In genomic region chr10:59429448-59430135, GRCm38 (mm10) we compare ENCODE assay signal across 36 mouse cellular contexts. TPM values are rescaled to one million over a fixed set of nuclear protein-coding genes. Genes with fewer than 3 reads are reported as not detected.
A peak's percentile ranks its signal among the peaks of the same experiment; 100 is the strongest.
DNase-seq lines count a peak whose midpoint lies in the region; ATAC-seq and TF ChIP-seq lines count a peak whose summit lies in the region.
"Had no signal": no experiment of that assay in that cellular context is flagged by ENCODE, and none has a peak within 500 bp of the region (broad histone marks: within the 10 kb centered on the region; RNA-seq: fewer than 3 reads in every experiment).

No protein-coding gene starts in this region.

- H3K27me3 ChIP-seq in heart, embryonic 16.5 days (ENCODE audit: control insufficient read depth, insufficient read depth, low read length), result no peaks in the 10 kb centered on the region
- H3K27me3 ChIP-seq in megakaryocyte, embryonic 14.5 days (replicated peaks), result no peaks in the 10 kb centered on the region
- no peaks in the 10 kb centered on the region for H3K27me3 ChIP-seq in myocyte (ENCODE audit: control insufficient read depth, insufficient read depth, insufficient read length)
- H3K27me3 ChIP-seq: CH12.LX; heart, embryonic 15.5 days; hindbrain, embryonic 13.5 days; limb, embryonic 12.5 days; liver, embryonic 15.5 days; midbrain, embryonic 12.5 days; Patski had no signal

- WGBS in heart, embryonic 16.5 days, result 68% methylated on average over 16 of the region's 16 CpGs

- H3K9ac ChIP-seq in heart, embryonic 16.5 days (ENCODE audit: low read length), result no peak overlapping the region
- H3K9ac ChIP-seq: heart, embryonic 15.5 days; hindbrain, embryonic 13.5 days; limb, embryonic 12.5 days; liver, embryonic 15.5 days; lung, embryonic 14.5 days; midbrain, embryonic 12.5 days had no signal

- H3K4me3 ChIP-seq in heart, embryonic 16.5 days (ENCODE audit: low read length), result no peak overlapping the region
- H3K4me3 ChIP-seq in megakaryocyte, embryonic 14.5 days (replicated peaks), result peak overlapping the region; percentile 42
- H3K4me3 ChIP-seq in myocyte, result no peak overlapping the region
- H3K4me3 ChIP-seq: heart, embryonic 10.5 days; heart, embryonic 15.5 days; hindbrain, embryonic 13.5 days; limb, embryonic 12.5 days; liver, embryonic 15.5 days; midbrain, embryonic 12.5 days had no signal

- H3K4me2 ChIP-seq in heart, embryonic 16.5 days (ENCODE audit: low read depth, low read length), result no peak overlapping the region
- H3K4me2 ChIP-seq in myocyte (ENCODE audit: low read depth), result peak overlapping the region; percentile 24
- H3K4me2 ChIP-seq: heart, embryonic 15.5 days; hindbrain, embryonic 13.5 days; limb, embryonic 12.5 days; liver, embryonic 15.5 days; lung, embryonic 14.5 days; midbrain, embryonic 12.5 days had no signal

- no peaks in the 10 kb centered on the region for H3K79me2 ChIP-seq in myocyte (ENCODE audit: control insufficient read depth, insufficient read depth)

- peak; percentile 33; the same call in 1 of the 2 replicates for ATAC-seq in heart, embryonic 16.5 days (replicated peaks; ENCODE audit: extremely low read depth, insufficient read depth, low FRiP score)
- ATAC-seq in megakaryocyte, adult 5-6 weeks (ENCODE audit: poor library complexity, severe bottlenecking), result no peak
- ATAC-seq: forebrain, embryonic 14.5 days had no signal

- no peak for DNase-seq in heart, adult 18-20 months
- peak; percentile 18 for DNase-seq in NIH3T3 (ENCODE audit: low read depth)
- no peak for DNase-seq in lung, postnatal 10 days
- DNase-seq: cerebellum, adult 2 months; cerebellum, postnatal 14 days; gastrocnemius, postnatal 25 days; heart, postnatal 4 days; kidney, adult 11 months; lung, embryonic 14.5 days; right cerebral cortex, adult 18-20 months; thymus, adult 2 months; thymus, postnatal 36 days had no signal

- peaks cover 10% of the 10 kb centered on the region for H3K4me1 ChIP-seq in heart, embryonic 16.5 days (ENCODE audit: control insufficient read depth, insufficient read depth, low read length)
- peaks cover 90% of the 10 kb centered on the region for H3K4me1 ChIP-seq in megakaryocyte, embryonic 14.5 days

- no peak overlapping the region for H3ac ChIP-seq in myocyte (ENCODE audit: control insufficient read depth, insufficient read length)

- H3K9me3 ChIP-seq in heart, embryonic 16.5 days (replicated peaks; ENCODE audit: control insufficient read depth, low read length), result no peaks in the 10 kb centered on the region
- no peaks in the 10 kb centered on the region for H3K9me3 ChIP-seq in megakaryocyte, embryonic 14.5 days
- H3K9me3 ChIP-seq: heart, embryonic 10.5 days; heart, embryonic 15.5 days; hindbrain, embryonic 13.5 days; limb, embryonic 12.5 days; liver, embryonic 15.5 days; midbrain, embryonic 12.5 days had no signal

- no peaks in the 10 kb centered on the region for H3K36me3 ChIP-seq in heart, embryonic 16.5 days (ENCODE audit: control insufficient read depth, insufficient read depth)
- H3K36me3 ChIP-seq in megakaryocyte, embryonic 14.5 days (replicated peaks; ENCODE audit: low read length), result peaks cover 28% of the 10 kb centered on the region
- H3K36me3 ChIP-seq in myocyte (ENCODE audit: control insufficient read depth, insufficient read depth), result no peaks in the 10 kb centered on the region
- H3K36me3 ChIP-seq: heart, embryonic 10.5 days; heart, embryonic 15.5 days; hindbrain, embryonic 13.5 days; limb, embryonic 12.5 days; liver, embryonic 15.5 days; midbrain, embryonic 12.5 days had no signal

- no peak overlapping the region for H3K27ac ChIP-seq in heart, embryonic 16.5 days (ENCODE audit: low read length)
- H3K27ac ChIP-seq: heart, embryonic 10.5 days; heart, embryonic 15.5 days; hindbrain, embryonic 13.5 days; limb, embryonic 12.5 days; liver, embryonic 15.5 days; midbrain, embryonic 12.5 days; stomach, postnatal 0 days had no signal

- no peak for TF ChIP-seq POLR2A in myocyte (IDR thresholded peaks at IDR 0.05; ENCODE audit: insufficient read length, low read depth)

TF ChIP-seq in myocyte, 11 proteins besides CTCF, POLR2A, EP300 and RAD21:
- no peak for TF ChIP-seq TCF3 (IDR thresholded peaks at IDR 0.05; ENCODE audit: insufficient read length, low read depth)
- TF ChIP-seq MAX (IDR thresholded peaks at IDR 0.05; ENCODE audit: low read depth), result no peak
- no peak for TF ChIP-seq CEBPB (IDR thresholded peaks at IDR 0.05; ENCODE audit: insufficient read depth, poor library complexity, severe bottlenecking)
- TF ChIP-seq REST (IDR thresholded peaks at IDR 0.05; ENCODE audit: insufficient read depth, insufficient read length), result no peak

RNA-seq across cellular contexts. Expression of gene Oit3, which starts 12.0 kb away (rescaled TPM):
- polyA plus RNA-seq in heart, embryonic 16.5 days (2015; fragmentation: Nextera tagmentation; extraction: Ambion mirVana), result 4.1 and 4.7 TPM in 2 replicates
- not detected for total RNA-seq in heart, adult 18-20 months (2021)
- 1.3 TPM in 1 of 2 replicates, not detected in the other for polyA plus RNA-seq in megakaryocyte, embryonic 14.5 days (2012; ENCODE audit: insufficient read depth, low replicate concordance)
- 0.50 and 1.2 TPM in 2 replicates for total RNA-seq in megakaryocyte, adult 5-6 weeks (2015)
- 0.66 and 7.1 TPM in 2 replicates for total RNA-seq in megakaryocyte, adult 5-6 weeks (2017)
- 0.32 TPM for polyA plus RNA-seq in myocyte (2012; fragmentation: generic; extraction: Trizol)
- total RNA-seq: ES-E14; gastrocnemius, adult 18-20 months had no signal
- polyA plus RNA-seq: forebrain, embryonic 14.5 days; neural tube, embryonic 14.5 days had no signal

RNA-seq across cellular contexts. Expression of gene Pla2g12b, which starts 26.1 kb away (rescaled TPM):
- 0.30 TPM in 1 of 2 replicates, not detected in the other for polyA plus RNA-seq in heart, embryonic 16.5 days (2015; fragmentation: Nextera tagmentation; extraction: Ambion mirVana)
- not detected for total RNA-seq in heart, adult 18-20 months (2021)
- polyA plus RNA-seq in megakaryocyte, embryonic 14.5 days (2012; ENCODE audit: insufficient read depth, low replicate concordance), result not detected in 2 replicates
- total RNA-seq in megakaryocyte, adult 5-6 weeks (2015), result not detected in 2 replicates
- total RNA-seq in megakaryocyte, adult 5-6 weeks (2017), result not detected in 2 replicates
- polyA plus RNA-seq in myocyte (2012; fragmentation: generic; extraction: Trizol), result not detected
- total RNA-seq: CH12.LX; gastrocnemius, adult 18-20 months; gastrocnemius, postnatal 25 days; left cerebral cortex, postnatal 10 days; megakaryocyte progenitor cell, adult 5-6 weeks; midbrain, postnatal 0 days had no signal
- polyA plus RNA-seq: C2C12; cerebellum, adult 2 months; cortical plate, adult 2 months; embryonic facial prominence, embryonic 14.5 days; forebrain, embryonic 14.5 days; hindbrain, embryonic 13.5 days; limb, embryonic 12.5 days; lung, embryonic 14.5 days; midbrain, embryonic 12.5 days; midbrain, postnatal 0 days; neural tube, embryonic 14.5 days; Patski; spleen, adult 2 months; thymus, adult 2 months had no signal

RNA-seq across cellular contexts. Expression of gene Gm10273, which starts 34.2 kb away (rescaled TPM):
- 5.9 and 65.1 TPM in 2 replicates for polyA plus RNA-seq in heart, embryonic 16.5 days (2015; fragmentation: Nextera tagmentation; extraction: Ambion mirVana)
- 100 to 1,000 TPM; 149 to 195 TPM for total RNA-seq in heart, adult 18-20 months (2021)
- 0.54 TPM in 1 of 2 replicates, not detected in the other for polyA plus RNA-seq in megakaryocyte, embryonic 14.5 days (2012; ENCODE audit: insufficient read depth, low replicate concordance)
- total RNA-seq in megakaryocyte, adult 5-6 weeks (2015), result 33.3 and 39.3 TPM in 2 replicates
- 25.7 and 55.3 TPM in 2 replicates for total RNA-seq in megakaryocyte, adult 5-6 weeks (2017)
- polyA plus RNA-seq in myocyte (2012; fragmentation: generic; extraction: Trizol), result 10.3 TPM
- polyA plus RNA-seq: embryonic facial prominence, embryonic 14.5 days; forebrain, embryonic 14.5 days; limb, embryonic 12.5 days had no signal
